Mouse (Mus musculus): ENCODE results near the gene Eif3f. TPM values are rescaled to one million over a fixed set of nuclear protein-coding genes. Genes with fewer than 3 reads are reported as not detected.

The Eif3f gene
- polyA plus RNA-seq, 1 experiment from 2014 or later: 86.8 TPM

GRCm38 (mm10) chr7:108985934-108986708 lies 51.9 kb downstream of the Eif3f start:
- no peak overlapping the region for H3K4me3 ChIP-seq
- H3K27me3 ChIP-seq: no peaks in the 10 kb centered on the region
- H3K9ac ChIP-seq (replicated peaks): no peak overlapping the region
- WGBS: 84% methylated on average over 2 of the region's 3 CpGs
- no peaks in the 10 kb centered on the region for H3K4me1 ChIP-seq
- ATAC-seq (replicated peaks): no peak
- H3K27ac ChIP-seq (replicated peaks): no peak overlapping the region
- H3K9me3 ChIP-seq: no peaks in the 10 kb centered on the region
- no peak overlapping the region for H3K4me2 ChIP-seq (replicated peaks)
- no peaks in the 10 kb centered on the region for H3K36me3 ChIP-seq

GRCm38 (mm10) chr7:108991207-108991606 lies 57.0 kb downstream of the Eif3f start:
- H3K4me3 ChIP-seq: no peak overlapping the region
- WGBS: 93% methylated on average over 9 of the region's 9 CpGs
- no peaks in the 10 kb centered on the region for H3K27me3 ChIP-seq
- ATAC-seq (replicated peaks): no peak
- H3K4me2 ChIP-seq (replicated peaks): no peak overlapping the region
- no peak overlapping the region for H3K27ac ChIP-seq (replicated peaks)
- no peak overlapping the region for H3K9ac ChIP-seq (replicated peaks)
- H3K36me3 ChIP-seq: no peaks in the 10 kb centered on the region
- H3K4me1 ChIP-seq: no peaks in the 10 kb centered on the region
- no peaks in the 10 kb centered on the region for H3K9me3 ChIP-seq

Other genes starting within 250 kb of the Eif3f start
- not detected in 2 replicates for gene Olfr512, start 221.1 kb upstream of the Eif3f start, polyA plus RNA-seq (2015; fragmentation: Nextera tagmentation; extraction: Ambion mirVana)
- not detected in 2 replicates for gene Olfr513, start 183.4 kb upstream of the Eif3f start, polyA plus RNA-seq (2015; fragmentation: Nextera tagmentation; extraction: Ambion mirVana)
- not detected in 2 replicates for gene Olfr514, start 108.4 kb upstream of the Eif3f start, polyA plus RNA-seq (2015; fragmentation: Nextera tagmentation; extraction: Ambion mirVana)
- not detected in 2 replicates for gene Olfr516, start 83.9 kb upstream of the Eif3f start, polyA plus RNA-seq (2015; fragmentation: Nextera tagmentation; extraction: Ambion mirVana)
- gene Olfr517, start 62.0 kb upstream of the Eif3f start, polyA plus RNA-seq (2015; fragmentation: Nextera tagmentation; extraction: Ambion mirVana): not detected in 2 replicates
- not detected in 2 replicates for gene Olfr518, start 49.4 kb upstream of the Eif3f start, polyA plus RNA-seq (2015; fragmentation: Nextera tagmentation; extraction: Ambion mirVana)
- not detected in 2 replicates for gene Olfr519, start 40.0 kb upstream of the Eif3f start, polyA plus RNA-seq (2015; fragmentation: Nextera tagmentation; extraction: Ambion mirVana)
- gene Nlrp10, start 4.2 kb upstream of the Eif3f start, polyA plus RNA-seq (2015; fragmentation: Nextera tagmentation; extraction: Ambion mirVana): 0.04 TPM in 1 of 2 replicates, not detected in the other
- gene Tub, start 15.9 kb downstream of the Eif3f start, polyA plus RNA-seq (2015; fragmentation: Nextera tagmentation; extraction: Ambion mirVana): 42.2 and 49.3 TPM in 2 replicates
- 28.2 and 30.4 TPM in 2 replicates for gene Ric3, start 148.9 kb downstream of the Eif3f start, polyA plus RNA-seq (2015; fragmentation: Nextera tagmentation; extraction: Ambion mirVana)
- 102 and 134 TPM in 2 replicates for gene Lmo1, start 240.8 kb downstream of the Eif3f start, polyA plus RNA-seq (2015; fragmentation: Nextera tagmentation; extraction: Ambion mirVana)

Data from forebrain, embryonic 15.5 days (tissue).